8 mouse cellular contexts compared by ENCODE assay signal in the genomic region with DNA sequence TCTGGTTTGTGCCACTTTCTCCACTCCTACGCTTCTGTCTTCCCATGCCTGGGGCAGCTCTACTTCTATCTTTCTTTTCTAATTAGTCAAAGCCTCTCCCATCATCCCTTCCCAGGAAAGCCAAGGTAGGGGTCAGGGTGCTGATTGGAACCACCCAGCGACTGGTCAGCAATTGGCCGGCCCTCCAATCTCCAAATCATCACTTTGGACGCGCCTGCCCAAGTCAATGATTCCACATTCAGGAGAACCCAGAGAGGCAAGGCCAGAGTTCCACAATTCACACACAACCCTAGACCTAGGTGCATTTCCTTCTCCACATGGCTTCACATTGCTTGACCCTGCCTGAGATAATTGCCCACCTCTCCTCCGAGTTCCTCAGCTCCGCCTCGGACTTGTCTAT. TPM values are rescaled to one million over a fixed set of nuclear protein-coding genes. Genes with fewer than 3 reads are reported as not detected.
DNase-seq lines count a peak whose midpoint lies in the region; ATAC-seq and TF ChIP-seq lines count a peak whose summit lies in the region.

No protein-coding gene starts in this region.

- no peaks in the 10 kb centered on the region for H3K9me3 ChIP-seq in heart, embryonic 11.5 days (replicated peaks; ENCODE audit: control insufficient read depth, low read length)
- H3K9me3 ChIP-seq in E14TG2a.4 (ENCODE audit: low read length): no peaks in the 10 kb centered on the region
- H3K9me3 ChIP-seq in forebrain, embryonic 15.5 days: no peaks in the 10 kb centered on the region
- no peaks in the 10 kb centered on the region for H3K9me3 ChIP-seq in limb, embryonic 15.5 days

- H3K36me3 ChIP-seq in heart, embryonic 11.5 days (ENCODE audit: control insufficient read depth, insufficient read depth, low read length): no peaks in the 10 kb centered on the region
- no peaks in the 10 kb centered on the region for H3K36me3 ChIP-seq in E14TG2a.4 (ENCODE audit: insufficient read depth, low read length)
- no peaks in the 10 kb centered on the region for H3K36me3 ChIP-seq in forebrain, embryonic 15.5 days
- H3K36me3 ChIP-seq in limb, embryonic 15.5 days: no peaks in the 10 kb centered on the region

- peaks cover 17% of the 10 kb centered on the region for H3K4me1 ChIP-seq in heart, embryonic 11.5 days (ENCODE audit: control insufficient read depth, insufficient read depth, low read length)
- H3K4me1 ChIP-seq in E14TG2a.4 (replicated peaks; ENCODE audit: low read depth, low read length): peaks cover 82% of the 10 kb centered on the region
- H3K4me1 ChIP-seq in forebrain, embryonic 15.5 days: peaks cover 25% of the 10 kb centered on the region
- peaks cover 26% of the 10 kb centered on the region for H3K4me1 ChIP-seq in limb, embryonic 15.5 days

- peaks cover 5% of the 10 kb centered on the region; the same call in 1 of the 2 replicates for H3K27me3 ChIP-seq in heart, embryonic 11.5 days (ENCODE audit: control insufficient read depth, insufficient read depth, low read length)
- H3K27me3 ChIP-seq in E14TG2a.4 (ENCODE audit: insufficient read depth, low read length): peaks cover 5% of the 10 kb centered on the region
- peaks cover 38% of the 10 kb centered on the region; the same call in 1 of the 2 replicates for H3K27me3 ChIP-seq in forebrain, embryonic 15.5 days
- H3K27me3 ChIP-seq in limb, embryonic 15.5 days: 0 out of 2 replicates have a peak, but pooled peaks cover 4% of the 10 kb centered on the region

- no peak for ATAC-seq in heart, embryonic 11.5 days (replicated peaks; ENCODE audit: insufficient number of reproducible peaks, low FRiP score, low TSS enrichment)
- no peak for ATAC-seq in forebrain, embryonic 15.5 days (replicated peaks)
- no peak for ATAC-seq in limb, embryonic 15.5 days (ENCODE audit: insufficient number of reproducible peaks, low FRiP score, low TSS enrichment, low read depth)
- no peak for ATAC-seq in erythroid progenitor cell, adult 5-6 weeks (replicated peaks; ENCODE audit: low FRiP score, poor library complexity, severe bottlenecking)

- H3K9ac ChIP-seq in heart, embryonic 11.5 days (ENCODE audit: low read depth, low read length): peak overlapping the region; percentile 73
- H3K9ac ChIP-seq in forebrain, embryonic 15.5 days (replicated peaks): peak overlapping the region; percentile 53
- peak overlapping the region; percentile 62 for H3K9ac ChIP-seq in limb, embryonic 15.5 days

- no peak overlapping the region; the same call in 1 of the 2 replicates for H3K27ac ChIP-seq in heart, embryonic 11.5 days (ENCODE audit: low read depth, low read length)
- H3K27ac ChIP-seq in forebrain, embryonic 15.5 days (replicated peaks): no peak overlapping the region
- peak overlapping the region; percentile 79 for H3K27ac ChIP-seq in limb, embryonic 15.5 days

- 11% methylated on average over 8 of the region's 8 CpGs for WGBS in heart, embryonic 11.5 days (ENCODE audit: insufficient replicate concordance)
- 21% methylated on average over 8 of the region's 8 CpGs for WGBS in forebrain, embryonic 15.5 days
- WGBS in limb, embryonic 15.5 days: 22% methylated on average over 8 of the region's 8 CpGs

- TF ChIP-seq CTCF in E14TG2a.4 (conservative IDR thresholded peaks at IDR 0.05; ENCODE audit: low read length): no peak

- peak overlapping the region; percentile 65 for H3K4me3 ChIP-seq in heart, embryonic 11.5 days (ENCODE audit: low read depth, low read length)
- peak overlapping the region; percentile 88 for H3K4me3 ChIP-seq in E14TG2a.4 (replicated peaks; ENCODE audit: low read length)
- H3K4me3 ChIP-seq in forebrain, embryonic 15.5 days: peak overlapping the region; percentile 51
- peak overlapping the region; percentile 66 for H3K4me3 ChIP-seq in limb, embryonic 15.5 days

- H3K4me2 ChIP-seq in heart, embryonic 11.5 days: peak overlapping the region; percentile 90
- H3K4me2 ChIP-seq in forebrain, embryonic 15.5 days (replicated peaks): peak overlapping the region; percentile 84
- peak overlapping the region; percentile 63 for H3K4me2 ChIP-seq in limb, embryonic 15.5 days

- no peak for DNase-seq in heart, postnatal 14 days
- no peak for DNase-seq in adrenal gland, adult 18-20 months (ENCODE audit: low spot score in 2 of 2)
- DNase-seq in right cerebral cortex, adult 18-20 months: no peak

- intact Hi-C loops in heart, postnatal 14 days (cut with DNase I): no loop called here

RNA-seq across cellular contexts. Expression of gene Dgka, which starts 0.4 kb away (rescaled TPM):
- 5.6 and 5.9 TPM in 2 replicates for polyA plus RNA-seq in heart, embryonic 11.5 days (2014; fragmentation: Nextera tagmentation; extraction: Ambion mirVana)
- 10 to 100 TPM; 12.4 to 15.7 TPM for total RNA-seq in heart, postnatal 14 days (2021)
- 4.2 and 4.5 TPM in 2 replicates for polyA plus RNA-seq in forebrain, embryonic 15.5 days (2015; fragmentation: Nextera tagmentation; extraction: Ambion mirVana)
- polyA plus RNA-seq in limb, embryonic 15.5 days (2015; fragmentation: Nextera tagmentation; extraction: Ambion mirVana): 26.0 and 26.4 TPM in 2 replicates
- total RNA-seq in adrenal gland, adult 18-20 months (2021): 10 to 100 TPM; 16.3 to 18.1 TPM
- total RNA-seq in erythroid progenitor cell, adult 5-6 weeks (2015; ENCODE audit: low replicate concordance): 9.6 and 16.2 TPM in 2 replicates
- 2.5 and 9.6 TPM in 2 replicates for total RNA-seq in erythroid progenitor cell, adult 5-6 weeks (2017; ENCODE audit: low replicate concordance)

RNA-seq across cellular contexts. Expression of gene Pym1, which starts 3.5 kb away (rescaled TPM):
- polyA plus RNA-seq in heart, embryonic 11.5 days (2014; fragmentation: Nextera tagmentation; extraction: Ambion mirVana): 25.4 and 27.2 TPM in 2 replicates
- total RNA-seq in heart, postnatal 14 days (2021): 1 to 10 TPM; 8.5 to 9.0 TPM
- polyA plus RNA-seq in forebrain, embryonic 15.5 days (2015; fragmentation: Nextera tagmentation; extraction: Ambion mirVana): 42.9 and 47.2 TPM in 2 replicates
- polyA plus RNA-seq in limb, embryonic 15.5 days (2015; fragmentation: Nextera tagmentation; extraction: Ambion mirVana): 33.7 and 34.4 TPM in 2 replicates
- 10 to 100 TPM; 21.6 to 23.8 TPM for total RNA-seq in adrenal gland, adult 18-20 months (2021)
- total RNA-seq in erythroid progenitor cell, adult 5-6 weeks (2015; ENCODE audit: low replicate concordance): 13.8 and 19.5 TPM in 2 replicates
- 15.5 and 19.7 TPM in 2 replicates for total RNA-seq in erythroid progenitor cell, adult 5-6 weeks (2017; ENCODE audit: low replicate concordance)

RNA-seq across cellular contexts. Expression of gene Cdk2, which starts 39.4 kb away (rescaled TPM):
- polyA plus RNA-seq in heart, embryonic 11.5 days (2014; fragmentation: Nextera tagmentation; extraction: Ambion mirVana): 91.1 and 98.5 TPM in 2 replicates
- 10 to 100 TPM; 18.9 to 19.9 TPM for total RNA-seq in heart, postnatal 14 days (2021)
- 37.6 and 39.7 TPM in 2 replicates for polyA plus RNA-seq in forebrain, embryonic 15.5 days (2015; fragmentation: Nextera tagmentation; extraction: Ambion mirVana)
- polyA plus RNA-seq in limb, embryonic 15.5 days (2015; fragmentation: Nextera tagmentation; extraction: Ambion mirVana): 108 and 110 TPM in 2 replicates
- 10 to 100 TPM; 12.8 to 13.1 TPM for total RNA-seq in adrenal gland, adult 18-20 months (2021)
- total RNA-seq in erythroid progenitor cell, adult 5-6 weeks (2015; ENCODE audit: low replicate concordance): 111 and 124 TPM in 2 replicates
- total RNA-seq in erythroid progenitor cell, adult 5-6 weeks (2017; ENCODE audit: low replicate concordance): 62.0 and 73.5 TPM in 2 replicates

RNA-seq across cellular contexts. Expression of gene Pmel, which starts 40.2 kb away (rescaled TPM):
- polyA plus RNA-seq in heart, embryonic 11.5 days (2014; fragmentation: Nextera tagmentation; extraction: Ambion mirVana): 0.96 and 1.5 TPM in 2 replicates
- total RNA-seq in heart, postnatal 14 days (2021): under 1 TPM; 0.66 to 0.93 TPM
- polyA plus RNA-seq in forebrain, embryonic 15.5 days (2015; fragmentation: Nextera tagmentation; extraction: Ambion mirVana): 0.09 and 0.33 TPM in 2 replicates
- polyA plus RNA-seq in limb, embryonic 15.5 days (2015; fragmentation: Nextera tagmentation; extraction: Ambion mirVana): 6.5 and 9.5 TPM in 2 replicates
- 1 to 10 TPM in 1 of 2 experiments, under 1 TPM in 1; 0.42 to 1.1 TPM for total RNA-seq in adrenal gland, adult 18-20 months (2021)
- total RNA-seq in erythroid progenitor cell, adult 5-6 weeks (2015; ENCODE audit: low replicate concordance): not detected in 2 replicates
- 0.39 TPM in 1 of 2 replicates, not detected in the other for total RNA-seq in erythroid progenitor cell, adult 5-6 weeks (2017; ENCODE audit: low replicate concordance)

RNA-seq across cellular contexts. Expression of gene Mmp19, which starts 46.5 kb away (rescaled TPM):
- polyA plus RNA-seq in heart, embryonic 11.5 days (2014; fragmentation: Nextera tagmentation; extraction: Ambion mirVana): 0.49 and 0.57 TPM in 2 replicates
- total RNA-seq in heart, postnatal 14 days (2021): 1 to 10 TPM; 4.5 to 5.8 TPM
- polyA plus RNA-seq in forebrain, embryonic 15.5 days (2015; fragmentation: Nextera tagmentation; extraction: Ambion mirVana): 0.20 and 0.43 TPM in 2 replicates
- polyA plus RNA-seq in limb, embryonic 15.5 days (2015; fragmentation: Nextera tagmentation; extraction: Ambion mirVana): 1.7 and 2.5 TPM in 2 replicates
- total RNA-seq in adrenal gland, adult 18-20 months (2021): 10 to 100 TPM; 33.1 to 41.7 TPM
- total RNA-seq in erythroid progenitor cell, adult 5-6 weeks (2015; ENCODE audit: low replicate concordance): 1.3 and 1.4 TPM in 2 replicates
- total RNA-seq in erythroid progenitor cell, adult 5-6 weeks (2017; ENCODE audit: low replicate concordance): 0.90 and 1.9 TPM in 2 replicates
